Mouse (Mus musculus) neural tube, embryonic 13.5 days (tissue): Measurements from ENCODE around the gene Gm20538. TPM values are rescaled to one million over a fixed set of nuclear protein-coding genes. Genes with fewer than 3 reads are reported as not detected.

ENCODE experiments used
- ATAC-seq: fragments of 200-750 bp; cut with Nextera tagmentation; 2 replicates; pipeline ENCODE4 v1.8.0; 2017; ENCODE audit warnings: low read depth, mild to moderate bottlenecking, moderate TSS enrichment, moderate library complexity
- H3K27ac ChIP-seq: fragments of 300-500 bp; sonication (generic); replicated peaks from 2 replicates; pipeline ENCODE4 v1.5.1; 2015; ENCODE audit warnings: moderate library complexity, mild to moderate bottlenecking, inconsistent platforms
- H3K27me3 ChIP-seq: fragments of 300-500 bp; sonication (generic); 2 replicates; pipeline ENCODE4 v1.6.1; 2015; ENCODE audit warnings: mild to moderate bottlenecking, inconsistent platforms
- H3K36me3 ChIP-seq: fragments of 300-500 bp; sonication (generic); 2 replicates; pipeline ENCODE4 v1.6.1; 2015; ENCODE audit warnings: mild to moderate bottlenecking, inconsistent platforms
- H3K4me1 ChIP-seq: fragments of 300-500 bp; sonication (generic); replicated peaks from 2 replicates; pipeline ENCODE4 v1.6.1; 2015; ENCODE audit warnings: inconsistent platforms
- H3K4me2 ChIP-seq: fragments of 300-500 bp; sonication (generic); 2 replicates; pipeline ENCODE4 v1.6.1; 2015; ENCODE audit warnings: inconsistent platforms, mild to moderate bottlenecking, moderate library complexity
- H3K4me3 ChIP-seq: fragments of 300-500 bp; sonication (generic); 2 replicates; pipeline ENCODE4 v1.5.1; 2015; ENCODE audit warnings: mild to moderate bottlenecking, inconsistent platforms
- H3K9ac ChIP-seq: fragments of 300-500 bp; sonication (generic); 2 replicates; pipeline ENCODE4 v1.6.1; 2015; ENCODE audit warnings: moderate library complexity, mild to moderate bottlenecking, inconsistent platforms
- H3K9me3 ChIP-seq: fragments of 300-500 bp; sonication (generic); 2 replicates; pipeline ENCODE4 v1.6.1; 2016; ENCODE audit warnings: inconsistent platforms
- WGBS: fragments of 180-500 bp; shearing (Covaris S2); methylation state at CpG from one replicate; pipeline ENCODE4 v1.1.7; 2015; 5-methylcytosine and 5-hydroxymethylcytosine counted together
- polyA plus RNA-seq: library from polyadenylated mRNA; unstranded; fragments of >200 nt; fragmentation: Nextera tagmentation; extraction: Ambion mirVana; gene quantifications from 2 replicates; pipeline ENCODE4 v1.2.1, GENCODE M21; 2015

The Gm20538 gene
- polyA plus RNA-seq, 1 experiment from 2014 or later = not detected

GRCm38 (mm10) chr19:44562652-44563206 lies 10.1 kb upstream of the Gm20538 start, which contains the start of gene Hif1an:
Gene Hif1an, plus strand, starts transcription at chr19:44562850.
- H3K27me3 ChIP-seq = peaks cover 17% of the 10 kb centered on the region
- H3K9me3 ChIP-seq = no peaks in the 10 kb centered on the region
- peak; percentile 98 for ATAC-seq
- peaks cover 33% of the 10 kb centered on the region for H3K4me1 ChIP-seq
- H3K4me2 ChIP-seq = peak within 1 kb of the TSS; percentile 75
- under 1% methylated on average over 33 of the region's 33 CpGs for WGBS
- peak within 1 kb of the TSS; percentile 77 for H3K27ac ChIP-seq
- H3K9ac ChIP-seq = peak within 1 kb of the TSS; percentile 78
- H3K36me3 ChIP-seq = peaks cover 32% of the 10 kb centered on the region
- peak within 1 kb of the TSS; percentile 64 for H3K4me3 ChIP-seq

GRCm38 (mm10) chr19:44554861-44555590 lies 2.4 kb upstream of the Gm20538 start, which contains the start of gene Ndufb8:
Gene Ndufb8, minus strand, starts transcription at chr19:44555440.
- peak; percentile 84 for ATAC-seq
- peaks cover 37% of the 10 kb centered on the region for H3K4me1 ChIP-seq

GRCm38 (mm10) chr19:44554490-44554860 lies 1.8 kb upstream of the Gm20538 start:
- Histone ChIP-seq H3K4me2 (peak overlapping the region; percentile 81), H3K9me3 (no peaks in the 10 kb centered on the region), H3K27me3 (peaks cover 14% of the 10 kb centered on the region), H3K36me3 (peaks cover 41% of the 10 kb centered on the region), H3K4me3 (peak overlapping the region; percentile 90), H3K4me1 (peaks cover 37% of the 10 kb centered on the region), H3K9ac (peak overlapping the region; percentile 93), H3K27ac (peak overlapping the region; percentile 84)
- 2% methylated on average over 8 of the region's 8 CpGs for WGBS
- ATAC-seq = peak; percentile 54; the same call in 1 of the 2 replicates

More at GRCm38 (mm10) chr19:44554861-44555590, 2.4 kb upstream of the Gm20538 start, which contains the start of gene Ndufb8:
- peak within 1 kb of the TSS; percentile 84 for H3K27ac ChIP-seq
- H3K36me3 ChIP-seq = peaks cover 36% of the 10 kb centered on the region
- H3K4me2 ChIP-seq = peak within 1 kb of the TSS; percentile 81
- WGBS = under 1% methylated on average over 50 of the region's 50 CpGs
- H3K27me3 ChIP-seq = peaks cover 14% of the 10 kb centered on the region
- H3K9me3 ChIP-seq = no peaks in the 10 kb centered on the region
- H3K9ac ChIP-seq = peak within 1 kb of the TSS; percentile 93
- H3K4me3 ChIP-seq = peak within 1 kb of the TSS; percentile 90

GRCm38 (mm10) chr19:44553286-44553685 lies 655 bp upstream of the Gm20538 start:
- 92% methylated on average over 4 of the region's 4 CpGs for WGBS
- H3K4me1 ChIP-seq = peaks cover 37% of the 10 kb centered on the region
- 0 out of 2 replicates have a peak overlapping the region, but pooled peaks have one; percentile 93 for H3K9ac ChIP-seq
- H3K36me3 ChIP-seq = peaks cover 53% of the 10 kb centered on the region
- H3K9me3 ChIP-seq = no peaks in the 10 kb centered on the region
- H3K27me3 ChIP-seq = peaks cover 6% of the 10 kb centered on the region
- H3K4me3 ChIP-seq = peak overlapping the region; percentile 90
- H3K27ac ChIP-seq = no peak overlapping the region
- no peak for ATAC-seq
- peak overlapping the region; percentile 81 for H3K4me2 ChIP-seq

- WGBS = 1% methylated on average over 47 of the region's 47 CpGs
- peak within 1 kb of the TSS; percentile 81 for H3K4me2 ChIP-seq
- no peak within 1 kb of the TSS for H3K27ac ChIP-seq
- 0 out of 2 replicates have a peak, but pooled peaks cover 6% of the 10 kb centered on the region for H3K27me3 ChIP-seq
- ATAC-seq = peak; percentile 52
- peaks cover 8% of the 10 kb centered on the region for H3K9me3 ChIP-seq
- H3K9ac ChIP-seq = peak within 1 kb of the TSS; percentile 70
- peak within 1 kb of the TSS; percentile 47 for H3K4me3 ChIP-seq
- H3K4me1 ChIP-seq = peaks cover 11% of the 10 kb centered on the region
- peaks cover 28% of the 10 kb centered on the region for H3K36me3 ChIP-seq
Observed at GRCm38 (mm10) chr19:44545321-44546041, 7.2 kb downstream of the Gm20538 start, which contains the start of gene Sec31b. Gene Sec31b, minus strand, starts transcription at chr19:44545864.

- H3K4me1 ChIP-seq = peaks cover 9% of the 10 kb centered on the region
- H3K36me3 ChIP-seq = peaks cover 21% of the 10 kb centered on the region
- H3K27me3 ChIP-seq = 0 out of 2 replicates have a peak, but pooled peaks cover 6% of the 10 kb centered on the region
- H3K9ac ChIP-seq = no peak overlapping the region; the same call in 1 of the 2 replicates
- H3K27ac ChIP-seq = no peak overlapping the region
- H3K9me3 ChIP-seq = peaks cover 14% of the 10 kb centered on the region
- no peak overlapping the region for H3K4me3 ChIP-seq
- 3% methylated on average over 13 of the region's 13 CpGs for WGBS
- H3K4me2 ChIP-seq = peak overlapping the region; percentile 81
- peak; percentile 61; the same call in 1 of the 2 replicates for ATAC-seq
Observed at GRCm38 (mm10) chr19:44544775-44545174, 7.9 kb downstream of the Gm20538 start.

- peaks cover 17% of the 10 kb centered on the region for H3K36me3 ChIP-seq
- peaks cover 17% of the 10 kb centered on the region for H3K9me3 ChIP-seq
- no peak overlapping the region for H3K4me2 ChIP-seq
- no peak overlapping the region for H3K27ac ChIP-seq
- H3K4me3 ChIP-seq = no peak overlapping the region
- H3K9ac ChIP-seq = no peak overlapping the region
- ATAC-seq = no peak
- 63% methylated on average over 10 of the region's 10 CpGs for WGBS
- H3K27me3 ChIP-seq = 0 out of 2 replicates have a peak, but pooled peaks cover 6% of the 10 kb centered on the region
- peaks cover 9% of the 10 kb centered on the region for H3K4me1 ChIP-seq
Observed at GRCm38 (mm10) chr19:44544372-44544771, 8.3 kb downstream of the Gm20538 start.

- Histone ChIP-seq H3K27me3 (0 out of 2 replicates have a peak, but pooled peaks cover 6% of the 10 kb centered on the region), H3K27ac (no peak overlapping the region), H3K9ac (no peak overlapping the region), H3K4me3 (no peak overlapping the region), H3K4me2 (no peak overlapping the region), H3K4me1 (peaks cover 9% of the 10 kb centered on the region), H3K9me3 (peaks cover 17% of the 10 kb centered on the region), H3K36me3 (0 out of 2 replicates have a peak, but pooled peaks cover under 1% of the 10 kb centered on the region)
- 90% methylated on average over 8 of the region's 8 CpGs for WGBS
- ATAC-seq = no peak
Observed at GRCm38 (mm10) chr19:44542694-44543178, 9.9 kb downstream of the Gm20538 start.

- no peak overlapping the region for H3K4me3 ChIP-seq
- no peak overlapping the region for H3K9ac ChIP-seq
- H3K27ac ChIP-seq = no peak overlapping the region
- H3K4me1 ChIP-seq = no peaks in the 10 kb centered on the region
- no peak for ATAC-seq
- H3K9me3 ChIP-seq = peaks cover 17% of the 10 kb centered on the region
- H3K27me3 ChIP-seq = no peaks in the 10 kb centered on the region
- 88% methylated on average over 8 of the region's 8 CpGs for WGBS
- H3K4me2 ChIP-seq = no peak overlapping the region
- no peaks in the 10 kb centered on the region for H3K36me3 ChIP-seq
Observed at GRCm38 (mm10) chr19:44537416-44537815, 15.2 kb downstream of the Gm20538 start.

GRCm38 (mm10) chr19:44535376-44535775 lies 17.3 kb downstream of the Gm20538 start:
- no peaks in the 10 kb centered on the region for H3K4me1 ChIP-seq
- H3K36me3 ChIP-seq = no peaks in the 10 kb centered on the region
- no peak for ATAC-seq
- H3K27me3 ChIP-seq = no peaks in the 10 kb centered on the region
- H3K9ac ChIP-seq = no peak overlapping the region
- 39% methylated on average over 3 of the region's 3 CpGs for WGBS
- H3K27ac ChIP-seq = no peak overlapping the region
- H3K9me3 ChIP-seq = peaks cover 8% of the 10 kb centered on the region
- no peak overlapping the region for H3K4me3 ChIP-seq
- no peak overlapping the region for H3K4me2 ChIP-seq

GRCm38 (mm10) chr19:44530018-44530417 lies 22.6 kb downstream of the Gm20538 start:
- H3K27me3 ChIP-seq = no peaks in the 10 kb centered on the region
- no peak overlapping the region for H3K27ac ChIP-seq
- no peak overlapping the region for H3K4me2 ChIP-seq
- H3K4me1 ChIP-seq = no peaks in the 10 kb centered on the region
- no peaks in the 10 kb centered on the region for H3K9me3 ChIP-seq
- no peak for ATAC-seq
- no peaks in the 10 kb centered on the region for H3K36me3 ChIP-seq
- WGBS = 79% methylated on average over 6 of the region's 6 CpGs
- no peak overlapping the region for H3K4me3 ChIP-seq
- H3K9ac ChIP-seq = no peak overlapping the region
